Mouse (Mus musculus) heart, adult 2 months (tissue): ENCODE results near the gene Tcf7l2. TPM values are rescaled to one million over a fixed set of nuclear protein-coding genes. Genes with fewer than 3 reads are reported as not detected.
A peak's percentile ranks its signal among the peaks of the same experiment; 100 is the strongest.

Experiments
- DNase-seq, 2 experiments: peaks; one replicate each; pipeline ENCODE4 v3.0.0; 2021
- H3K27ac ChIP-seq: fragments of 200-600 bp; 2 replicates; pipeline ENCODE4 v1.8.1; 2022
- H3K27me3 ChIP-seq: fragments of 200-500 bp; 2 replicates; pipeline ENCODE4 v1.6.1; 2012; ENCODE audit warnings: mild to moderate bottlenecking, low read length, inconsistent platforms, mixed read lengths; ENCODE audit not compliant: control insufficient read depth, insufficient read depth
- H3K36me3 ChIP-seq: fragments of 200-500 bp; 2 replicates; pipeline ENCODE4 v1.6.1; 2012; ENCODE audit warnings: low read length, inconsistent platforms; ENCODE audit not compliant: control insufficient read depth, insufficient read depth
- H3K4me1 ChIP-seq: fragments of 200-500 bp; 2 replicates; pipeline ENCODE4 v1.6.1; 2011; ENCODE audit warnings: low read length; ENCODE audit not compliant: control insufficient read depth, insufficient read depth
- H3K4me3 ChIP-seq: fragments of 200-600 bp; 2 replicates; pipeline ENCODE4 v1.8.1; 2022
- H3K79me2 ChIP-seq: fragments of 200-500 bp; replicated peaks from 2 replicates; pipeline ENCODE4 v1.6.1; 2012; ENCODE audit warnings: mild to moderate bottlenecking, inconsistent platforms, low read length, moderate library complexity, mixed read lengths; ENCODE audit not compliant: control insufficient read depth, insufficient read depth
- H3K9ac ChIP-seq: fragments of 200-500 bp; 2 replicates; pipeline ENCODE4 v1.6.1; 2012; ENCODE audit warnings: low read depth, mild to moderate bottlenecking, control low read depth, inconsistent platforms, low read length, mixed read lengths
- CTCF ChIP-seq: fragments of 200-600 bp; IDR thresholded peaks from 2 replicates; pipeline ENCODE4 v1.8.1; 2022; ENCODE audit warnings: antibody characterized with exemption, mild to moderate bottlenecking, moderate library complexity
- EP300 ChIP-seq: fragments of 200-500 bp; IDR thresholded peaks from 2 replicates; pipeline ENCODE4 v1.6.1; 2011; ENCODE audit warnings: low read depth, low read length, control low read depth; ENCODE audit not compliant: insufficient read depth
- POLR2A ChIP-seq: fragments of 200-500 bp; IDR thresholded peaks from 2 replicates; pipeline ENCODE4 v1.6.1; 2011; ENCODE audit warnings: mild to moderate bottlenecking, low read depth, low read length, control low read depth; ENCODE audit not compliant: insufficient read depth
- WGBS: fragments of 180-500 bp; shearing (Covaris S2); methylation state at CpG from one replicate; pipeline ENCODE4 v1.1.7; 2018; 5-methylcytosine and 5-hydroxymethylcytosine counted together
- intact Hi-C: fragments of 180-260 bp; cut with DNase I; formaldehyde crosslinking; loops from one replicate; pipeline ENCODE4 v1.15.1; 2025
- polyA plus RNA-seq: library from polyadenylated mRNA; depleted of rRNA; stranded (reverse); fragments of >200 nt; gene quantifications from 2 replicates; pipeline ENCODE4 v1.2.3, GENCODE M21; 2012
- total RNA-seq, 2 experiments: library from RNA; stranded (reverse); gene quantifications; 2 replicates each; pipeline ENCODE4 v1.2.3; 2021

Gene Tcf7l2
- total and polyA plus RNA-seq, 3 experiments = 11.1 to 14.4 (median 13.9) TPM

- H3K79me2 ChIP-seq = 0 out of 2 replicates have a peak, but pooled peaks cover 1% of the 10 kb centered on the region
- no peak for TF ChIP-seq EP300
- TF ChIP-seq POLR2A = no peak
- TF ChIP-seq CTCF = no peak
- DNase-seq = no peak
- intact Hi-C loops = loop anchor here (5.0 kb wide), 1 partner anchor 354 kb away; no protein-coding TSS in a partner anchor
- no peak overlapping the region for H3K9ac ChIP-seq
- H3K27me3 ChIP-seq = no peaks in the 10 kb centered on the region
- H3K36me3 ChIP-seq = no peaks in the 10 kb centered on the region
- H3K4me3 ChIP-seq = no peak overlapping the region
- WGBS = 56% methylated on average over 10 of the region's 10 CpGs
- no peak overlapping the region for H3K27ac ChIP-seq
- H3K4me1 ChIP-seq = peaks cover 8% of the 10 kb centered on the region
Measured at GRCm38 (mm10) chr19:55896629-55897028, 155.0 kb downstream of the Tcf7l2 start.

DNA sequence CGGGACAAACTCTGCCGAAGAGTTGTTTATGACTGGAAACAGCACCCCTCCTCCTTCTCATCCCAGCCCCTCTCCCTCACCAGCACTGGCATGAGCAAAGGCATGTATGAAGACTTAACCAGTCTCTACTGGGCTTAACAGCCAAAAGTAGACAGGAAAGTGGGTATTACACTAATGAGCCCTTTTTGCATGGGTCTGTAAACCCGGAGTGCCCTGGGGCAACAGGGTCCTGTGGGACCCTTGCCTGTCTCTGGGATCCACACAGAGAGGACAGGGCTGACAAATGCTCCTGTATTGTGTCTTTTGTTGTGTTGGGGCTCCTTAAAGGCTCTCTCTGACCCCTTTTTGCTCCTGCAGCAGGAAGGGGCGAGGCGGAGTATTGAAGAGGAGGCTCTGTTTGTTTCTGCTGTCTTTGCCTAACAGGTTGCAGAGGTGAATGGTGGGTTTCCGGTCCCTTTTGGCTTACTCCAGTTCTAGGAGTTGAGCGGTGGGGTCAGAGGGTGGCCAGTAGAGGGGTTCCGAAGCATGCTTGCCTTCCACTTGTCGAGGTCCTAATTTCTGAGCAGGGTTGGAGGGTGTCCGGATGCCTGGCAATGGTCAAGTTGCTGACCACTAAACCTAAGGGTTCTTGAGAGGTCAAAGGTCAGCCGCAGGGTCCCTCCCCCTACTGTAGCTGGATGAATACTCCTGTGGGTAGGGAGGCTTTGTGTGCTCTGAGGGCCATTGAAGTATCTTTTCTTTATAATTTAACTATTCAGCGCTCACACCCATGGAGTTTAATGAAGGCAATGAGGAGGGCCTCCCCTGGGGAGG lies 161.2 kb downstream of the Tcf7l2 start:
- Histone ChIP-seq H3K4me1 (peaks cover 2% of the 10 kb centered on the region), H3K36me3 (no peaks in the 10 kb centered on the region), H3K79me2 (0 out of 2 replicates have a peak, but pooled peaks cover 3% of the 10 kb centered on the region), H3K27ac (no peak overlapping the region), H3K9ac (no peak overlapping the region), H3K27me3 (no peaks in the 10 kb centered on the region), H3K4me3 (no peak overlapping the region)
- DNase-seq = no peak
- TF ChIP-seq CTCF (no peak), POLR2A (no peak), EP300 (no peak)
- WGBS = 95% methylated on average over 12 of the region's 12 CpGs
- intact Hi-C loops = loop anchor here (10.0 kb wide), 1 partner anchor 488 kb away; no protein-coding TSS in a partner anchor

GRCm38 (mm10) chr19:55909039-55909438 lies 167.4 kb downstream of the Tcf7l2 start:
- 84% methylated on average over 7 of the region's 7 CpGs for WGBS
- no peak overlapping the region for H3K4me3 ChIP-seq
- TF ChIP-seq EP300 (no peak), POLR2A (no peak), CTCF (peak; percentile 56)
- DNase-seq = no peak
- H3K4me1 ChIP-seq = no peaks in the 10 kb centered on the region
- no peak overlapping the region for H3K27ac ChIP-seq
- H3K79me2 ChIP-seq = 0 out of 2 replicates have a peak, but pooled peaks cover 2% of the 10 kb centered on the region
- no peaks in the 10 kb centered on the region for H3K36me3 ChIP-seq
- intact Hi-C loops = loop anchor here (10.0 kb wide), 1 partner anchor 494 kb away; no protein-coding TSS in a partner anchor
- H3K27me3 ChIP-seq = no peaks in the 10 kb centered on the region
- no peak overlapping the region for H3K9ac ChIP-seq

DNA sequence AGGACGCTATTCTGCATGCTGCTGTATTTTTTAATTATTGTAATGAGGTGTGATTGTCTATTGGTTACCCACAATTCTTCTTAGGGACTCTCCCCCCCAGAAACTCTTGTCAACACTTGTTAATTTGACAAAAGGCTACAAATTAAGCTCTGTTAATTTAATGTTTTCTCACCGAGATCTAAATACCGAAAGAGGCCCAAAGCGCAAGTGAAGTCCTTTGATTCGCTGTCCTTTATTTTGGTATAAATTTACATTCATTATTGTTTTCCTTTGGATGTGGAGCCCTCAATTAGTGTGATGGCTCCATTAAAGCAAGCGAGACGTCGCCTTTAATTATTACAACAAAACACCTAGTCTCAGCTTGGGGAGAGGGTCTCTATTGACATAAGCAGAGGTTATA lies 170.3 kb downstream of the Tcf7l2 start:
- H3K79me2 ChIP-seq = no peaks in the 10 kb centered on the region
- no peak for TF ChIP-seq POLR2A
- TF ChIP-seq CTCF = no peak
- H3K27ac ChIP-seq = no peak overlapping the region
- H3K4me3 ChIP-seq = no peak overlapping the region
- intact Hi-C loops = no loop called here
- DNase-seq = no peak
- 98% methylated on average over 8 of the region's 8 CpGs for WGBS
- no peaks in the 10 kb centered on the region for H3K36me3 ChIP-seq
- no peaks in the 10 kb centered on the region for H3K4me1 ChIP-seq
- no peak overlapping the region for H3K9ac ChIP-seq
- H3K27me3 ChIP-seq = no peaks in the 10 kb centered on the region

GRCm38 (mm10) chr19:55912813-55913212 lies 171.2 kb downstream of the Tcf7l2 start:
- no peaks in the 10 kb centered on the region for H3K27me3 ChIP-seq
- TF ChIP-seq EP300 (no peak), POLR2A (no peak), CTCF (0 out of 2 replicates have a peak, but pooled peaks have one; percentile 22)
- intact Hi-C loops = no loop called here
- no peaks in the 10 kb centered on the region for H3K36me3 ChIP-seq
- H3K4me3 ChIP-seq = no peak overlapping the region
- H3K4me1 ChIP-seq = no peaks in the 10 kb centered on the region
- no peak overlapping the region for H3K9ac ChIP-seq
- WGBS = 92% methylated on average over 8 of the region's 8 CpGs
- DNase-seq = no peak
- no peaks in the 10 kb centered on the region for H3K79me2 ChIP-seq
- no peak overlapping the region for H3K27ac ChIP-seq

GRCm38 (mm10) chr19:55913585-55913984 lies 172.0 kb downstream of the Tcf7l2 start:
- intact Hi-C loops = no loop called here
- no peak for TF ChIP-seq EP300
- no peak for TF ChIP-seq CTCF
- TF ChIP-seq POLR2A = no peak
- Histone ChIP-seq H3K9ac (no peak overlapping the region), H3K4me1 (no peaks in the 10 kb centered on the region), H3K27me3 (no peaks in the 10 kb centered on the region), H3K36me3 (no peaks in the 10 kb centered on the region), H3K79me2 (no peaks in the 10 kb centered on the region), H3K4me3 (no peak overlapping the region), H3K27ac (no peak overlapping the region)
- no peak for DNase-seq
- WGBS = 92% methylated on average over 10 of the region's 10 CpGs
